Mouse (Mus musculus) B cell, adult 62 days (primary cell): ENCODE measurements around the gene Cct5. TPM values are rescaled to one million over a fixed set of nuclear protein-coding genes. Genes with fewer than 3 reads are reported as not detected.

Source experiments
- total RNA-seq: library from RNA; stranded (reverse); gene quantifications from 4 replicates; pipeline ENCODE4 v1.2.4, GENCODE M21; 2023

The Cct5 gene
- 188 to 210 TPM (median 206 TPM) in 4 replicates for total RNA-seq

DNA sequence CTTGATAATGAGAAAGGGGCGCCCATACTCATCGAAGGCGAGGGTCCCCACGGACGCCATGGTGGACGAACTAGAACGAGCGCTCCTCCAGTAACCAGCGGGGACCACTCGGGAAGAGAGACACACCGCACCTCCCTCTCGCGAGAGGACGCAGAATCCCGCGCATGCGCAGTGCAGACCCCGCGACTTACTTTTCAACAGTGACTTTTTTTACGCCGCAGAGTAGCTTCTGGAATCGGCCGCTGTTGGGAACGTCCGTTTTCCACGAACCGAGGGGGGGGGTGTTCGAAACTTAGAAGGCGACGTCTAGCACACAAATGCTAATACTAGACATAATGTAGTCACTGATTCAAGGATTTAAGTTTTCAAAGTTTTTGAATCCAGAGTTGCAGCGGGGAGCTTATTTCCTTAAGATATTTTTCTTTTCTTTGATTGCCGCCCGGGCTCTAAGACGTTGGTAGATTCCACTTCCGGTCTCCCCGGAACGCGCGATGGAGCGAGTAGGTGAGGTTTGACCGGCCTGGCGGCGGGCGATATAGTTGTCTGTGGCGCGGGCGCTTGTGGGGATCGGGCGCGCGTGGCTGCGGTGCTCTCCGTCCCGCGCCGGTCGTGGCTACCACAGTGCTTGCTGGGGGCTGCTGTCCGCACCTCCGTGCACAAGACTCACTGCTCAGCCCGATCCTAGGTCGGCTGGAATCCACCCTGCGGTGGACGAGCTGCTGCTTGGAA, at the start of gene Cct5, which contains the start of gene Fam173b:
Cct5 (minus strand) TSS at position 159 of the 729 bp plus-strand sequence.
Fam173b (plus strand) TSS at position 207 of the 729 bp plus-strand sequence.

DNA sequence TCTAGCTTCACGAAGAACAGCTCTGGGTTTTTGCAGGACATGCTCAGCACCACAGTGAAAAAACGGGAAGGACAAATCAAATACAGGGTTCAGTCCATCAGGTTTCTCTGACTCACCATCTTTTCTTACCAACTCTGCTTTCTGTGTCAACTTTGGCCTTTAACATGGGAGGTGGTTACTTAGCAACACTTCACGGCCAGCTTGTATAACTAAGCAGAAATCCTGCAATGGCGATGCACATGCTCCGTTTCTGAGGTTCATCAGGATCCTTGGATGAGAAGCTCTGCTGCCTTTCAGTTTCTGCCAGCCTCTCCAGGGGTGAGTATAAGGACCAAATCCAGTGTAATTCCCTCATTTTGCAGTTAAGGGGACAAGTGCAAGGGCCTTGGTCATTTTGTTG, 36.4 kb downstream of the Cct5 start, which contains the start of gene Cmbl:
Cmbl (plus strand) TSS at position 206 of the 400 bp plus-strand sequence.

Other genes with a start within 250 kb of the Cct5 start
- gene Ankrd33b, start 234.1 kb downstream of the Cct5 start, total RNA-seq = 15.5 to 21.0 TPM (median 19.9 TPM) in 4 replicates
- 1.1 to 1.9 TPM (median 1.5 TPM) in 4 replicates for gene Ropn1l, start 148.1 kb downstream of the Cct5 start, total RNA-seq
- 53.9 to 59.7 TPM (median 57.4 TPM) in 4 replicates for gene March6, start 70.8 kb downstream of the Cct5 start, total RNA-seq
- gene Cmbl, start 36.4 kb downstream of the Cct5 start, total RNA-seq = not detected in 4 replicates
- 9.3 to 12.9 TPM (median 12.1 TPM) in 4 replicates for gene Fam173b, start within 50 bp of the Cct5 start, total RNA-seq